Comparison of ENCODE assay signal across 14 mouse cellular contexts in the genomic region with DNA sequence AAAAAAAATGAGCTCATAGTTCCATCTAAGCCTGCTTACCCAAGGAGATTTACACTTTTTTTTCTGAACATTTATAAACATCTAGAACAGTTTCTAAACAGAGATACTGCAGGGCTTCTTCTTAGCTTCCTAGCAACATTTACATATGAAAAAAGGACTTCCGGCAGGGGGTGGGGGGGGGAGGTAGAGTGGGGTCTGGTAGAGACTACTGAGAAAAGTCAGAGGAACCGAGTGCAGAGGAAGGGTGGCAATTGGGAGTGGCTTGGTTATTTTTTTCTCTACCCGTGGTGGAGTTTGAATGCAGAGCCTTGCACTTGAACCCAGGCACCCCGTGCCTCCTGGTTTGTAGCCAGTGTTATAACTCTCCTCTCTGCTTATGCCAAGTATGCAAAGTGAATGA. TPM values are rescaled to one million over a fixed set of nuclear protein-coding genes. Genes with fewer than 3 reads are reported as not detected.
DNase-seq lines count a peak whose midpoint lies in the region; ATAC-seq and TF ChIP-seq lines count a peak whose summit lies in the region.
"Had no signal": no experiment of that assay in that cellular context is flagged by ENCODE, and none has a peak within 500 bp of the region (broad histone marks: within the 10 kb centered on the region; RNA-seq: fewer than 3 reads in every experiment).

No protein-coding gene starts in this region.

- H3K4me1 ChIP-seq in bone marrow, adult 2 months (ENCODE audit: control insufficient read depth, insufficient read depth, low read length): no peaks in the 10 kb centered on the region; the same call in 1 of the 2 replicates
- peaks cover 7% of the 10 kb centered on the region; the same call in 1 of the 2 replicates for H3K4me1 ChIP-seq in small intestine, adult 2 months (ENCODE audit: control insufficient read depth, insufficient read depth, insufficient read length, low read length)
- no peaks in the 10 kb centered on the region; the same call in 1 of the 2 replicates for H3K4me1 ChIP-seq in kidney, adult 2 months (ENCODE audit: control insufficient read depth, insufficient read depth, low read length)
- no peaks in the 10 kb centered on the region; the same call in 1 of the 2 replicates for H3K4me1 ChIP-seq in hindbrain, embryonic 13.5 days (replicated peaks)
- H3K4me1 ChIP-seq in hindbrain, embryonic 14.5 days (replicated peaks; ENCODE audit: control insufficient read depth, insufficient read depth, low read length): no peaks in the 10 kb centered on the region

- no peak overlapping the region for H3K4me3 ChIP-seq in bone marrow, adult 2 months (replicated peaks; ENCODE audit: control insufficient read depth, low read depth, low read length)
- H3K4me3 ChIP-seq in small intestine, adult 2 months (ENCODE audit: low read depth, low read length): no peak overlapping the region
- H3K4me3 ChIP-seq in kidney, adult 2 months (ENCODE audit: insufficient read depth, low read depth, low read length): no peak overlapping the region
- H3K4me3 ChIP-seq in hindbrain, embryonic 13.5 days: no peak overlapping the region
- H3K4me3 ChIP-seq in hindbrain, embryonic 14.5 days (replicated peaks; ENCODE audit: low read length): no peak overlapping the region
- H3K4me3 ChIP-seq: embryonic facial prominence, embryonic 10.5 days; limb, embryonic 15.5 days had no signal

- no peak overlapping the region for H3K4me2 ChIP-seq in hindbrain, embryonic 13.5 days
- H3K4me2 ChIP-seq in hindbrain, embryonic 14.5 days (replicated peaks): no peak overlapping the region
- H3K4me2 ChIP-seq: limb, embryonic 15.5 days had no signal

- H3K9me3 ChIP-seq in hindbrain, embryonic 13.5 days: no peaks in the 10 kb centered on the region
- H3K9me3 ChIP-seq in hindbrain, embryonic 14.5 days (ENCODE audit: control insufficient read depth, low read length): no peaks in the 10 kb centered on the region
- H3K9me3 ChIP-seq: embryonic facial prominence, embryonic 10.5 days; G1E; limb, embryonic 15.5 days had no signal

- WGBS in bone marrow, adult 2 months: 3% methylated on average over 4 of the region's 4 CpGs
- 54% methylated on average over 4 of the region's 4 CpGs for WGBS in small intestine, adult 2 months
- 35% methylated on average over 4 of the region's 4 CpGs for WGBS in kidney, adult 2 months
- WGBS in hindbrain, embryonic 13.5 days: 15% methylated on average over 4 of the region's 4 CpGs
- 10% methylated on average over 4 of the region's 4 CpGs for WGBS in hindbrain, embryonic 14.5 days

- no peak for TF ChIP-seq CTCF in bone marrow, adult 2 months (IDR thresholded peaks at IDR 0.05; ENCODE audit: control insufficient read depth, insufficient read depth, low read length)
- TF ChIP-seq CTCF in small intestine, adult 2 months (IDR thresholded peaks at IDR 0.05; ENCODE audit: extremely low read depth, insufficient read length, insufficient replicate concordance, low read depth, low read length): no peak
- TF ChIP-seq CTCF in kidney, adult 2 months (conservative IDR thresholded peaks at IDR 0.05; ENCODE audit: insufficient read depth, insufficient read length, low read depth, low read length): no peak

- H3K9ac ChIP-seq in hindbrain, embryonic 13.5 days: no peak overlapping the region
- no peak overlapping the region for H3K9ac ChIP-seq in hindbrain, embryonic 14.5 days
- H3K9ac ChIP-seq: limb, embryonic 15.5 days had no signal

- peak overlapping the region; percentile 45; the same call in 1 of the 2 replicates for H3K27ac ChIP-seq in bone marrow, adult 2 months (ENCODE audit: control insufficient read depth, insufficient read depth, low read depth, low read length, poor library complexity)
- H3K27ac ChIP-seq in small intestine, adult 2 months (ENCODE audit: insufficient read depth, low read depth, low read length): peak overlapping the region; percentile 61; the same call in 1 of the 2 replicates
- H3K27ac ChIP-seq in kidney, adult 2 months (ENCODE audit: insufficient read depth, low read depth, low read length): no peak overlapping the region
- H3K27ac ChIP-seq in hindbrain, embryonic 13.5 days: no peak overlapping the region
- H3K27ac ChIP-seq in hindbrain, embryonic 14.5 days: no peak overlapping the region
- H3K27ac ChIP-seq: embryonic facial prominence, embryonic 10.5 days; limb, embryonic 15.5 days had no signal

- no peak for TF ChIP-seq POLR2A in bone marrow, adult 2 months (IDR thresholded peaks at IDR 0.05; ENCODE audit: borderline replicate concordance, control insufficient read depth, low read depth, low read length)
- TF ChIP-seq POLR2A in small intestine, adult 2 months (IDR thresholded peaks at IDR 0.05; ENCODE audit: low read depth, low read length): no peak
- TF ChIP-seq POLR2A in kidney, adult 2 months (IDR thresholded peaks at IDR 0.05; ENCODE audit: low read depth, low read length): no peak

- no peaks in the 10 kb centered on the region for H3K36me3 ChIP-seq in small intestine, adult 2 months (ENCODE audit: control insufficient read depth, insufficient read depth, low read length)
- no peaks in the 10 kb centered on the region for H3K36me3 ChIP-seq in kidney, adult 2 months (ENCODE audit: control insufficient read depth, insufficient read depth, low read length)
- no peaks in the 10 kb centered on the region for H3K36me3 ChIP-seq in hindbrain, embryonic 13.5 days
- no peaks in the 10 kb centered on the region for H3K36me3 ChIP-seq in hindbrain, embryonic 14.5 days (replicated peaks; ENCODE audit: control insufficient read depth, insufficient read depth)
- H3K36me3 ChIP-seq: embryonic facial prominence, embryonic 10.5 days; G1E; limb, embryonic 15.5 days had no signal

- ATAC-seq in hindbrain, embryonic 13.5 days (ENCODE audit: low FRiP score): no peak
- no peak for ATAC-seq in hindbrain, embryonic 14.5 days (ENCODE audit: low FRiP score)

- H3K27me3 ChIP-seq in small intestine, adult 2 months (ENCODE audit: control insufficient read depth, insufficient read depth, low read length): no peaks in the 10 kb centered on the region
- no peaks in the 10 kb centered on the region for H3K27me3 ChIP-seq in kidney, adult 2 months (replicated peaks; ENCODE audit: control insufficient read depth, insufficient read depth, low read length)
- H3K27me3 ChIP-seq in hindbrain, embryonic 13.5 days: no peaks in the 10 kb centered on the region
- no peaks in the 10 kb centered on the region for H3K27me3 ChIP-seq in hindbrain, embryonic 14.5 days (ENCODE audit: control insufficient read depth, insufficient read depth, low read length)
- H3K27me3 ChIP-seq: limb, embryonic 15.5 days had no signal

- DNase-seq in lung, postnatal 36 days: peak; percentile 18
- no peak for DNase-seq in lung, adult 18-20 months
- no peak for DNase-seq in kidney, adult 2 months
- no peak for DNase-seq in hindbrain, embryonic 14.5 days (ENCODE audit: low spot score)
- DNase-seq in layer of hippocampus, postnatal 25 days (ENCODE audit: extremely low spot score in 1 of 2, low spot score in 1 of 2): no peak
- DNase-seq: cerebellum, adult 18-20 months; kidney, adult 9 months; right cerebral cortex, postnatal 4 days had no signal

RNA-seq across cellular contexts. Expression of a gene that starts 19.7 kb away (rescaled TPM):
- polyA plus RNA-seq in bone marrow, adult 2 months (2011; ENCODE audit: insufficient read depth, insufficient read length, low replicate concordance, missing spikeins): 1.7 and 5.4 TPM in 2 replicates
- polyA plus RNA-seq in small intestine, adult 2 months (2012; rRNA removed): 2.1 TPM in 2 replicates
- 19.2 and 20.2 TPM in 2 replicates for polyA plus RNA-seq in kidney, adult 2 months (2012; rRNA removed)
- 0.34 TPM in 1 of 2 replicates, not detected in the other for polyA plus RNA-seq in hindbrain, embryonic 13.5 days (2015; fragmentation: Nextera tagmentation; extraction: Ambion mirVana)
- 0.15 and 0.26 TPM in 2 replicates for polyA plus RNA-seq in hindbrain, embryonic 14.5 days (2014; fragmentation: Nextera tagmentation; extraction: Ambion mirVana)
- total RNA-seq in layer of hippocampus, postnatal 25 days (2021): not detected
- total RNA-seq: G1E had no signal
- polyA plus RNA-seq: embryonic facial prominence, embryonic 10.5 days; G1E had no signal

RNA-seq across cellular contexts. Expression of a gene that starts 26.2 kb away (rescaled TPM):
- polyA plus RNA-seq in bone marrow, adult 2 months (2011; ENCODE audit: insufficient read depth, insufficient read length, low replicate concordance, missing spikeins): 3.1 and 3.7 TPM in 2 replicates
- polyA plus RNA-seq in small intestine, adult 2 months (2012; rRNA removed): 145 and 516 TPM in 2 replicates
- polyA plus RNA-seq in kidney, adult 2 months (2012; rRNA removed): 15.4 and 20.7 TPM in 2 replicates
- polyA plus RNA-seq in hindbrain, embryonic 13.5 days (2015; fragmentation: Nextera tagmentation; extraction: Ambion mirVana): 57.4 and 62.6 TPM in 2 replicates
- 27.6 and 28.5 TPM in 2 replicates for polyA plus RNA-seq in hindbrain, embryonic 14.5 days (2014; fragmentation: Nextera tagmentation; extraction: Ambion mirVana)
- total RNA-seq in layer of hippocampus, postnatal 25 days (2021): 1 to 10 TPM; 5.6 to 8.2 TPM
- polyA plus RNA-seq: G1E had no signal

RNA-seq across cellular contexts. Expression of a gene that starts 44.4 kb away (rescaled TPM):
- polyA plus RNA-seq in bone marrow, adult 2 months (2011; ENCODE audit: insufficient read depth, insufficient read length, low replicate concordance, missing spikeins): 66.2 and 153 TPM in 2 replicates
- polyA plus RNA-seq in small intestine, adult 2 months (2012; rRNA removed): 149 and 284 TPM in 2 replicates
- 202 and 286 TPM in 2 replicates for polyA plus RNA-seq in kidney, adult 2 months (2012; rRNA removed)
- 67.8 and 72.3 TPM in 2 replicates for polyA plus RNA-seq in hindbrain, embryonic 13.5 days (2015; fragmentation: Nextera tagmentation; extraction: Ambion mirVana)
- polyA plus RNA-seq in hindbrain, embryonic 14.5 days (2014; fragmentation: Nextera tagmentation; extraction: Ambion mirVana): 53.0 and 62.6 TPM in 2 replicates
- total RNA-seq in layer of hippocampus, postnatal 25 days (2021): 10 to 100 TPM; 10.4 to 12.1 TPM

Comparison
In these comparisons a context has a peak if more than half of its experiments do, and no peak if none do; other contexts are left out.
1. H3K27ac ChIP-seq: peak in bone marrow, adult 2 months (single experiment) and small intestine, adult 2 months (single experiment); none in kidney, adult 2 months (single experiment), hindbrain, embryonic 13.5 days (single experiment) and hindbrain, embryonic 14.5 days (single experiment).